Mouse (Mus musculus): ENCODE data around the gene Eif3c. TPM values are rescaled to one million over a fixed set of nuclear protein-coding genes. Genes with fewer than 3 reads are reported as not detected.

The Eif3c gene
- total and polyA plus RNA-seq, 3 experiments = 233 to 819 (median 404) TPM

DNA sequence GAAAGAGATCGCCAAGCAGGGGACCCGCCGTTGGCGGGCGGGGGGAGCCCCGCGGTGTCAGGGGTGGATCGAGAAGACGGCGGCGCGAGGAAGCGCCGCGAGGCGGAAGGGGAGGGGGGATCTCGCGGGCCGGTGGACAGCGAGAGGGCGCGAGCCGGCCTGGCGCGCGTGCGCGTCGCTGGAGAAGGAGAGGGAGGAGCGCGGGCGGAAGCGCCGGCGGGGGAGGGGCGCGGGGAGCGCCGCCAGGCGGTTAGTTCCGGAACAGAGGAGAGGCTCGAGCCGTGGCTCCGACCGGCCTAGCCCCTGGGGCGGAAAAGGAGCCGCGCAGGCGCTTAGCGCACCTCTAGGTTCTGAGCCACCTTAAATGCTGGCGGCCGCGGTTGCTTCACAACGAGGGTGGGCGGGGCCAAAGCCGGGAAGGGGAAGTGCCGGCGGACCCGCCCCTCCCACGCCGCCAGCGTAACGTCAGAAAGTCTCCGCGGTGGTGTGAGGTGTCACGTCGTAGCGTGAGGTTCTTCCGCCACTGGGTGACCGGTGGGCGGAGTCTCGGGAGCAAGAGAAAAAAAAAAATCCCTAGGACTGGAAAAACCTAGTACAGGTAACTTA is 62.8 kb downstream of the Eif3c start, which contains the start of gene Atxn2l:
Atxn2l (minus strand) TSS at position 165 of the 606 bp plus-strand sequence.
- DNase-seq (ENCODE audit: low read depth, low spot score) = peak; percentile 99
- TF ChIP-seq MAFK (IDR thresholded peaks at IDR 0.05; ENCODE audit: borderline replicate concordance, low read depth, low read length) (no peak), BHLHE40 (IDR thresholded peaks at IDR 0.05; ENCODE audit: borderline replicate concordance, low read depth, low read length) (no peak), MAZ (IDR thresholded peaks at IDR 0.05; ENCODE audit: low read depth, low read length) (peak; percentile 91), GATA1 (IDR thresholded peaks at IDR 0.05; ENCODE audit: low read depth, low read length) (no peak), HCFC1 (IDR thresholded peaks at IDR 0.05; ENCODE audit: low read depth, low read length) (peak; percentile 90), ZMIZ1 (IDR thresholded peaks at IDR 0.05; ENCODE audit: low read depth, low read length) (peak; percentile 85), MYB (IDR thresholded peaks at IDR 0.05; ENCODE audit: low read depth, low read length) (0 out of 2 replicates have a peak, but pooled peaks have one; percentile 26), CTCF (IDR thresholded peaks at IDR 0.05 in 2 of 3, conservative IDR thresholded peaks at IDR 0.05 in 1 of 3; ENCODE audit: control insufficient read depth in 1 of 3, insufficient read depth in 1 of 3, low read depth in 2 of 3, low read length in 3 of 3, poor library complexity in 1 of 3, severe bottlenecking in 1 of 3) (peak in 2 of 3 experiments; percentile 60 to 66; a peak in 5 of 6 replicates), CHD2 (IDR thresholded peaks at IDR 0.05; ENCODE audit: low read length) (peak; percentile 81), KAT2A (conservative IDR thresholded peaks at IDR 0.05; ENCODE audit: low read depth, low read length) (peak; percentile 96), USF1 (IDR thresholded peaks at IDR 0.05; ENCODE audit: low read depth, low read length) (0 out of 2 replicates have a peak, but pooled peaks have one; percentile 34), SMC3 (IDR thresholded peaks at IDR 0.05; ENCODE audit: low read depth, low read length) (peak; percentile 30; the same call in 1 of the 2 replicates), MYC (IDR thresholded peaks at IDR 0.05; ENCODE audit: low read depth, low read length) (peak; percentile 70; the same call in 1 of the 2 replicates), CHD1 (IDR thresholded peaks at IDR 0.05; ENCODE audit: low read depth, low read length) (no peak; the same call in 1 of the 2 replicates), USF2 (IDR thresholded peaks at IDR 0.05; ENCODE audit: borderline replicate concordance in 1 of 2, insufficient read depth in 1 of 2, low read depth in 1 of 2, low read length in 2 of 2) (no peak), E2F4 (IDR thresholded peaks at IDR 0.05; ENCODE audit: borderline replicate concordance, low read depth, low read length) (peak; percentile 60; the same call in 1 of the 2 replicates), ZKSCAN1 (IDR thresholded peaks at IDR 0.05; ENCODE audit: low read depth, low read length) (peak; percentile 44; the same call in 1 of the 2 replicates), MAX (IDR thresholded peaks at IDR 0.05; ENCODE audit: low read length) (peak; percentile 82), TBP (IDR thresholded peaks at IDR 0.05; ENCODE audit: low read depth, low read length) (peak; percentile 88), ZNF384 (IDR thresholded peaks at IDR 0.05; ENCODE audit: low read depth, low read length) (peak; percentile 89), POLR2A (IDR thresholded peaks at IDR 0.05; ENCODE audit: control insufficient read depth in 1 of 2, insufficient read depth in 1 of 2, low read depth in 1 of 2, low read length in 2 of 2, poor library complexity in 1 of 2) (peak; percentile 47 to 73), ELF1 (IDR thresholded peaks at IDR 0.05; ENCODE audit: low read depth, low read length) (peak; percentile 93), MXI1 (IDR thresholded peaks at IDR 0.05; ENCODE audit: low read depth, low read length) (peak; percentile 69), JUND (IDR thresholded peaks at IDR 0.05; ENCODE audit: low read depth, low read length) (no peak), RCOR1 (IDR thresholded peaks at IDR 0.05; ENCODE audit: low read depth, low read length) (no peak), RAD21 (IDR thresholded peaks at IDR 0.05; ENCODE audit: low read depth, low read length) (no peak), POLR2AphosphoS5 (IDR thresholded peaks at IDR 0.05; ENCODE audit: borderline replicate concordance, low read depth, low read length) (no peak), GABPA (IDR thresholded peaks at IDR 0.05; ENCODE audit: low read depth, low read length) (no peak), POLR2AphosphoS2 (IDR thresholded peaks at IDR 0.05; ENCODE audit: low read length) (peak; percentile 95), TCF12 (IDR thresholded peaks at IDR 0.05; ENCODE audit: low read depth, low read length) (peak; percentile 67), NELFE (IDR thresholded peaks at IDR 0.05; ENCODE audit: low read depth, low read length) (peak; percentile 83), UBTF (IDR thresholded peaks at IDR 0.05; ENCODE audit: borderline replicate concordance, insufficient read depth, low read depth, low read length) (peak; percentile 32; the same call in 1 of the 2 replicates), ZC3H11A (IDR thresholded peaks at IDR 0.05; ENCODE audit: low read depth, low read length) (no peak), EP300 (IDR thresholded peaks at IDR 0.05; ENCODE audit: low read depth in 1 of 2, low read length in 2 of 2) (peak in 1 of 2 experiments; percentile 35; a peak in 2 of 4 replicates), ETS1 (IDR thresholded peaks at IDR 0.05; ENCODE audit: low read depth, low read length) (peak; percentile 58), NRF1 (IDR thresholded peaks at IDR 0.05; ENCODE audit: insufficient read depth, low read depth, low read length, poor library complexity, severe bottlenecking) (peak; percentile 88)

More for the DNA sequence above, 62.8 kb downstream of the Eif3c start, which contains the start of gene Atxn2l:
- peak within 1 kb of the TSS; percentile 70 to 96 for H3K4me3 ChIP-seq (ENCODE audit: control insufficient read depth in 1 of 2, insufficient read depth in 1 of 2, low read depth in 2 of 2, low read length in 2 of 2)
- H3K36me3 ChIP-seq (ENCODE audit: control insufficient read depth in 1 of 2, insufficient read depth in 2 of 2, low read length in 2 of 2) = peaks cover 26 to 32% of the 10 kb centered on the region in 2 experiments
- no peaks in the 10 kb centered on the region for H3K27me3 ChIP-seq (ENCODE audit: control insufficient read depth in 1 of 2, insufficient read depth in 2 of 2, low read length in 2 of 2)
- H3K79me2 ChIP-seq (ENCODE audit: control insufficient read depth, insufficient read depth, low read length, poor library complexity) = peaks cover 34% of the 10 kb centered on the region
- no peaks in the 10 kb centered on the region for H3K9me3 ChIP-seq (replicated peaks; ENCODE audit: insufficient read depth, low read length)
- H3K27ac ChIP-seq (ENCODE audit: control insufficient read depth, low read depth, low read length) = peak within 1 kb of the TSS; percentile 99
- H3K4me1 ChIP-seq (ENCODE audit: control insufficient read depth in 1 of 2, insufficient read depth in 2 of 2, low read length in 2 of 2) = peaks cover 4 to 12% of the 10 kb centered on the region in 2 experiments; a peak in 3 of 4 replicates
- H3K9ac ChIP-seq (ENCODE audit: control insufficient read depth, low read depth, low read length, poor library complexity, severe bottlenecking) = peak within 1 kb of the TSS; percentile 100

Data from MEL (cell line).